Mouse (Mus musculus) B cell, adult (primary cell): ENCODE data around the gene Nelfe. TPM values are rescaled to one million over a fixed set of nuclear protein-coding genes. Genes with fewer than 3 reads are reported as not detected.

Experiments used
- total RNA-seq: library from RNA; stranded (reverse); gene quantifications from 4 replicates; pipeline ENCODE4 v1.2.4, GENCODE M21; 2023; ENCODE audit not compliant: inconsistent age

Nelfe gene
- 33.5 to 41.3 TPM (median 38.0 TPM) in 4 replicates for total RNA-seq

GRCm38 (mm10) chr17:34849722-34850516 lies at the start of gene Nelfe, which contains the start of gene Skiv2l:
TSS of gene Nelfe (plus strand) at chr17:34850391.
TSS of gene Skiv2l (minus strand) at chr17:34850210.

DNA sequence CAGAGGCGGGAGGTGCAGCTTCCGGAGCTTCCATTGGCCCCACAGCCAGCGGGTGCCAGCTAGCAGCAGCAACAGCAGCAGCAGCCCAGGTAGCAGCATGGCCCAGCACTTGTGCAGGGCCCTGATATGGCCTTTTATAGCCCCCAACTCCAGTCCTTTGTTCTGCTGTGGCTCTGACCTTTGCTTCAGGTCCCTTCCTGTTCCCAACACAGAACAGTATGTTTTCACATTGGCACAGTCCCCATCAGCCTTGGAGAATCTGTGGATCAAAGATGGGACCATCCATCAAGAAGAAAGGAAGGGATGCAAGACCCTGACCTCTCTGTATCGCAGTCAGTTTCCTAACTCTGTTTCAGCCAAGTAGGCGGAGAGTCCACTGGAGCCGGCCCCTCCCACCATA lies 45.9 kb upstream of the Nelfe start, which contains the start of gene Cyp21a1:
TSS of gene Cyp21a1 (minus strand) at position 261 of the 400 bp plus-strand sequence.

DNA sequence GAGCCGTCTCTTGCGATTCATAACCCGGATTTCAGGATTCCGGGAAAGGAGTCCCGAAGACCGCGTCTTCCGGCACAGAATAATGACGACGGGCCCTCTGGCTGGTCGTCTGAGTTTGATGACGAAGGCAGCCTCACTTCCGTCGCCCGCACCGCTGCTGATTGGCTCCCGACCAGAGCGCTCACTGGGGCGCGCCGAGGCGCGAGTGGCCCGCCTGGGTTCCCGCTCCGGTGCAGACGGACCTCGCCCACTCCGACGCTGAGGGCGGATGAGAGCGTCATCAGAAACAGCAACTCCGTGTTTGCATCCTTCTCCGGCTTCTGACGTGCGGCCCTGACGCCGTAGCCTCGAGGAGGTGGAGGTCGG lies 13.4 kb upstream of the Nelfe start, which contains the start of the genes Stk19 and Dxo:
TSS of gene Stk19 (minus strand) at position 90 of the 366 bp plus-strand sequence.
TSS of gene Dxo (plus strand) at position 164 of the 366 bp plus-strand sequence.

DNA sequence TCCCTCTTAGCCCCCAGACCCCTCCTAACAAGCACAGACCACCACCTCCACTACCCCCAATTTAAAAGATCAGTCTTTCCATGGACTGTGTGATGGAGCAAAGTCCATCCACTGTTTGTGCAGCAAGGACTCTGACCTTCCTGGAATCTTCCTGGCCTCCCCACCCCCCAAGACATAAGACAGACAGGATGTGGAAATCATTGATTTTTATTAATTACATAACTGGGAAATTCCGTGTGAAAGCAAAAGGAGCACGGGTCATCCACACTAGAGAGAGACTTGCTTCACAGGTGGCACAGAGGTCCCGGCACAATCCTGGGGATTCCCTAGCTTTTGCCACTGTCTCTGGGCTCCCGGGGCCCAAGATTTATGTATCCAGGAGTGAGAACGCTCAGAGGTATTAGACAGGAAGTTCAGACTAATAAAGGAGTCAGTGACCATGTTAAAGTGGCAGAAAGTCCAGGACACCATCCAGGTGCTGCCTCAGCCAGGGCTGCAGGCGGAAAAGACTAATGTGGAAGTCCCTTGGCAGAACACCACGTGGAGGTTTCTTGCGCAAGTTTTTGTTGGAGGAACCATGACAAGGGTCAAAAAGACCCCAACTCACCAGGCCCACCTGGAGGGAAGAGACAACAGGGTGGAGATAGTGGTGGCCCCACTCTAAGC lies 12.4 kb downstream of the Nelfe start, which contains the start of gene Cfb:
TSS of gene Cfb (minus strand) at position 103 of the 666 bp plus-strand sequence.

DNA sequence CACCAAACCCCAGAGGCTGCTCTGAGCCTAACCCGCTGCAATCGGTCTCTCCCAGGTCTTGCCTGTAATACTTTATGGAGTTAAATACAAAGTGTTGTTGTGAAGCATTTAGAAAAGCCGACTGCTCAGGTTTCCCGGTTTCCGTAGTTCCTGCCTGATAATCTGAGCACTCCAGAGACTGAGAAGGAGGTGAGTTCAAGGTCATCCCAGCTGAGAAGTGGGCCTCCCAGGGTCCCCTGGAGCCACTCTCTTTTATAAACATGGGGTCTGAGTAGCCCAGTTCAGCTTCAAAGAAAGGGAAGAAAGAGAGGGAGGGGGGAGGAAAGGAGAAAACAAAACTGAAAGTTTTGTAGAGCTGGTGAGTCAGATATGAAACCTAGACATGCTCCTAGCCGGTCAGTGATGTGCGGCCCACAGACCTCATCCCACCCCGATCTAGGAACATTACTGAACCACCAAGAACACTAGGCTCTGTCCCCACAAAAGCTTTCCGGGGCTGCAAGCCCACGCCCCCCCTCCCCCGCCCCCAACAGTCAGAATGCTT lies 29.2 kb downstream of the Nelfe start, which contains the start of gene Zbtb12:
TSS of gene Zbtb12 (plus strand) at position 148 of the 544 bp plus-strand sequence.

GRCm38 (mm10) chr17:34881683-34882310 lies 31.6 kb downstream of the Nelfe start, which contains the start of gene Gm20547:
TSS of gene Gm20547 (minus strand) at chr17:34882042.

GRCm38 (mm10) chr17:34898160-34898586 lies 48.0 kb downstream of the Nelfe start, which contains the start of the genes C2 and Ehmt2:
TSS of gene C2 (minus strand) at chr17:34898265.
TSS of gene Ehmt2 (plus strand) at chr17:34898469.

Other genes with a start within 250 kb of the Nelfe start
- gene Rnf5, start 246.7 kb upstream of the Nelfe start, total RNA-seq: 30.2 to 36.8 TPM (median 35.2 TPM) in 4 replicates
- gene Agpat1, start 246.1 kb upstream of the Nelfe start, total RNA-seq: 58.3 to 69.5 TPM (median 62.3 TPM) in 4 replicates
- 0.66 to 0.67 TPM in 2 of 4 replicates, not detected in the others for gene Egfl8, start 234.4 kb upstream of the Nelfe start, total RNA-seq
- 3.3 to 5.0 TPM (median 4.2 TPM) in 4 replicates for gene Ppt2, start 221.9 kb upstream of the Nelfe start, total RNA-seq
- gene Prrt1, start 220.9 kb upstream of the Nelfe start, total RNA-seq: 0.84 TPM in 1 of 4 replicates, not detected in the others
- 2.6 to 5.5 TPM (median 2.9 TPM) in 4 replicates for gene Fkbpl, start 205.6 kb upstream of the Nelfe start, total RNA-seq
- 66.4 to 79.2 TPM (median 74.6 TPM) in 4 replicates for gene Atf6b, start 203.2 kb upstream of the Nelfe start, total RNA-seq
- gene Tnxb, start 179.9 kb upstream of the Nelfe start, total RNA-seq: 0.09 to 0.22 TPM (median 0.22 TPM) in 3 of 4 replicates, not detected in the other
- 1.8 to 3.2 TPM (median 2.4 TPM) in 4 replicates for gene C4b, start 106.5 kb upstream of the Nelfe start, total RNA-seq
- gene Cyp21a1, start 45.8 kb upstream of the Nelfe start, total RNA-seq: not detected in 4 replicates
- gene Stk19, start 13.4 kb upstream of the Nelfe start, total RNA-seq: 60.8 to 71.7 TPM (median 69.2 TPM) in 4 replicates
- 75.3 to 85.7 TPM (median 83.7 TPM) in 4 replicates for gene Dxo, start 13.4 kb upstream of the Nelfe start, total RNA-seq
- gene Skiv2l, start 181 bp upstream of the Nelfe start, total RNA-seq: 102 to 123 TPM (median 110 TPM) in 4 replicates
- 0.54 TPM in 1 of 4 replicates, not detected in the others for gene Cfb, start 12.1 kb downstream of the Nelfe start, total RNA-seq
- 11.1 to 11.4 TPM (median 11.2 TPM) in 4 replicates for gene Zbtb12, start 29.1 kb downstream of the Nelfe start, total RNA-seq
- gene Gm20547, start 31.7 kb downstream of the Nelfe start, total RNA-seq: 0.27 TPM in 1 of 4 replicates, not detected in the others
- gene C2, start 47.9 kb downstream of the Nelfe start, total RNA-seq: 1.8 to 3.4 TPM (median 2.8 TPM) in 4 replicates
- gene Ehmt2, start 48.1 kb downstream of the Nelfe start, total RNA-seq: 152 to 164 TPM (median 157 TPM) in 4 replicates
- not detected in 4 replicates for gene Slc44a4, start 64.1 kb downstream of the Nelfe start, total RNA-seq
- 94.9 to 102 TPM (median 98.6 TPM) in 4 replicates for gene Neu1, start 80.9 kb downstream of the Nelfe start, total RNA-seq
- 17.8 to 62.2 TPM (median 28.7 TPM) in 4 replicates for gene Hspa1b, start 108.8 kb downstream of the Nelfe start, total RNA-seq
- gene Gm20481, start 119.5 kb downstream of the Nelfe start, total RNA-seq: not detected in 4 replicates
- gene Hspa1a, start 121.8 kb downstream of the Nelfe start, total RNA-seq: 10.4 to 29.3 TPM (median 20.1 TPM) in 4 replicates
- gene Hspa1l, start 122.3 kb downstream of the Nelfe start, total RNA-seq: 0.21 to 0.38 TPM in 2 of 4 replicates, not detected in the others
- gene Lsm2, start 131.5 kb downstream of the Nelfe start, total RNA-seq: 30.0 to 37.2 TPM (median 32.0 TPM) in 4 replicates
- gene Vars, start 150.6 kb downstream of the Nelfe start, total RNA-seq: 269 to 300 TPM (median 290 TPM) in 4 replicates
- 0.16 to 0.54 TPM (median 0.25 TPM) in 4 replicates for gene Vwa7, start 166.2 kb downstream of the Nelfe start, total RNA-seq
- 3.4 to 6.4 TPM (median 4.6 TPM) in 4 replicates for gene Sapcd1, start 177.6 kb downstream of the Nelfe start, total RNA-seq
- 6.1 to 10.5 TPM (median 9.2 TPM) in 4 replicates for gene Msh5, start 196.4 kb downstream of the Nelfe start, total RNA-seq
- gene Clic1, start 199.6 kb downstream of the Nelfe start, total RNA-seq: 196 to 218 TPM (median 210 TPM) in 4 replicates
- gene Ddah2, start 208.6 kb downstream of the Nelfe start, total RNA-seq: 2.6 to 4.8 TPM (median 4.2 TPM) in 4 replicates
- gene Ly6g6c, start 215.0 kb downstream of the Nelfe start, total RNA-seq: not detected in 4 replicates
- 0.45 TPM in 1 of 4 replicates, not detected in the others for gene Mpig6b, start 215.8 kb downstream of the Nelfe start, total RNA-seq
- gene Ly6g6e, start 226.5 kb downstream of the Nelfe start, total RNA-seq: not detected in 4 replicates
- not detected in 4 replicates for gene Ly6g6d, start 227.7 kb downstream of the Nelfe start, total RNA-seq
- not detected in 4 replicates for gene Ly6g6f, start 235.2 kb downstream of the Nelfe start, total RNA-seq
- 76.3 to 80.8 TPM (median 77.2 TPM) in 4 replicates for gene Abhd16a, start 238.9 kb downstream of the Nelfe start, total RNA-seq